Mouse (Mus musculus): ENCODE measurements around the gene Fbln7. TPM values are rescaled to one million over a fixed set of nuclear protein-coding genes. Genes with fewer than 3 reads are reported as not detected.

Fbln7 gene
- polyA plus RNA-seq, 1 experiment: 0.69 TPM

DNA sequence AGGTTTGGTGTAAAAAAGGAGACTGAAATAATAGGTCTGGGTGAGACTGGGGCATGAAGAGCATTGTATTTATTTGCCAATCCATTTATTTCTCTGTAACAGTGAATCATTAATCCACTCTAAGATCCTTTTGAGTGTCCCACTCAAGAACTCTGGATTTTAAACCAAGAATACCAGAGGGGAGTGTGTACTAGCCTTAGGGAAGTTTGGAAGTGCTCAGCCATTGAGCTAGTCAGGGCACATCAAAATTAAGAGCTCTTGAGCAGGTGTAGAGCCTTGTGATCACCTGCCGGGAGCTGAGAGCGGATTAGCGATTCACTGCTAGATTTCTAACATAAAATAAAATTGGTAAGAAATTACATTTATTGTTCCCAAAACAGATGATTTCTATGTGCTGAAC lies 24.2 kb upstream of the Fbln7 start:
- Histone ChIP-seq H3K4me3 (ENCODE audit: control insufficient read depth, insufficient read depth, low read length) (no peak overlapping the region), H3K4me1 (replicated peaks; ENCODE audit: control insufficient read depth, insufficient read depth, low read length) (no peaks in the 10 kb centered on the region), H3K27me3 (ENCODE audit: control insufficient read depth, insufficient read depth, low read length) (no peaks in the 10 kb centered on the region), H3K27ac (ENCODE audit: control insufficient read depth, insufficient read depth, low read length) (no peak overlapping the region), H3K36me3 (ENCODE audit: control insufficient read depth, insufficient read depth, low read length) (peaks cover 52% of the 10 kb centered on the region)
- WGBS: 97% methylated on average over 3 of the region's 3 CpGs
- no peak for DNase-seq
- TF ChIP-seq POLR2A (IDR thresholded peaks at IDR 0.05; ENCODE audit: control insufficient read depth, extremely low read depth, insufficient read depth, low read length, poor library complexity) (no peak), CTCF (IDR thresholded peaks at IDR 0.05; ENCODE audit: borderline replicate concordance, control insufficient read depth, extremely low read depth, insufficient read depth, low read length, poor library complexity) (no peak)

DNA sequence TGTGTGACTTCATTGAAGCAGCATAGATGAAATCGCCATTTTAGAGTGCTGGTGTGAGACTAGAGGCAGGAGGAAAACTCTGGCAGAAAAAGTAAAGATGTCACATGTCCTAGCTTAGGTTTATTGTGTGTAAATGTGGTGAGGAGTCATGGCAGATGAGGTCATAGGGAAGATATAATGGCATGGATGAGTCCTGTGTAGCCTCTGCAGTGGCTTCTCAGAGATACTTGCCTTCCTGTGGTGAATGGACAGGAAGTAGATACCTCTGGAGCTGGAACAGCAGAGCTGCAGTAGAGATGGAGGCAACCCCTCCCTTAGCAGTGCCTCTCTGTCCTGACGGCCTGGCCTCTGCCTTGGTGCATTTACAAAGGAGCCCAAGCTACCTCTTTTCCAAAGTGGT lies 23.3 kb upstream of the Fbln7 start:
- Histone ChIP-seq H3K4me1 (replicated peaks; ENCODE audit: control insufficient read depth, insufficient read depth, low read length) (no peaks in the 10 kb centered on the region), H3K36me3 (ENCODE audit: control insufficient read depth, insufficient read depth, low read length) (peaks cover 51% of the 10 kb centered on the region), H3K4me3 (ENCODE audit: control insufficient read depth, insufficient read depth, low read length) (no peak overlapping the region), H3K27me3 (ENCODE audit: control insufficient read depth, insufficient read depth, low read length) (no peaks in the 10 kb centered on the region), H3K27ac (ENCODE audit: control insufficient read depth, insufficient read depth, low read length) (no peak overlapping the region)
- 94% methylated on average over 2 of the region's 2 CpGs for WGBS
- no peak for DNase-seq
- TF ChIP-seq CTCF (IDR thresholded peaks at IDR 0.05; ENCODE audit: borderline replicate concordance, control insufficient read depth, extremely low read depth, insufficient read depth, low read length, poor library complexity): no peak
- TF ChIP-seq POLR2A (IDR thresholded peaks at IDR 0.05; ENCODE audit: control insufficient read depth, extremely low read depth, insufficient read depth, low read length, poor library complexity): no peak

DNA sequence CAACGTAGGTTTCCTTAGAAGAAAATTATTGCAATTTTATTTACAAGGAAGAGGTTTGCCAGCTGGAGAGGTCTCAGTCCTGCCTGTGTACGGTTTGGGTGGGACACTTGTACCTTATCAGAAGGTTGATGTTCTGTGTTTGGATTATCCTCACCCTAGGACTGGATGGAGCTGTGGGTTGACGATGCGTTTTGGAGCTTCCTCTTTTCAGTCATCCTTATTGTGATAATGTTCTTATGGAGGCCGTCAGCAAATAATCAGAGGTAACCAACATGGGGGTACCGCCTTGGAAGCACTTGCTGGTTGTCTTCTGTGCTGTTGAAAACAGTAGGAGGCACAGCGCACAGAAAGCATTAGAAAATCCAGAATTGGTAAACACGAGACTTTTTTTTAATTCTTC lies 20.3 kb upstream of the Fbln7 start:
- no peak for DNase-seq
- WGBS: 92% methylated on average over 8 of the region's 8 CpGs
- H3K27me3 ChIP-seq (ENCODE audit: control insufficient read depth, insufficient read depth, low read length): no peaks in the 10 kb centered on the region
- H3K36me3 ChIP-seq (ENCODE audit: control insufficient read depth, insufficient read depth, low read length): peaks cover 62% of the 10 kb centered on the region
- no peak for TF ChIP-seq CTCF (IDR thresholded peaks at IDR 0.05; ENCODE audit: borderline replicate concordance, control insufficient read depth, extremely low read depth, insufficient read depth, low read length, poor library complexity)
- TF ChIP-seq POLR2A (IDR thresholded peaks at IDR 0.05; ENCODE audit: control insufficient read depth, extremely low read depth, insufficient read depth, low read length, poor library complexity): no peak
- H3K4me1 ChIP-seq (replicated peaks; ENCODE audit: control insufficient read depth, insufficient read depth, low read length): no peaks in the 10 kb centered on the region
- H3K27ac ChIP-seq (ENCODE audit: control insufficient read depth, insufficient read depth, low read length): no peak overlapping the region
- no peak overlapping the region for H3K4me3 ChIP-seq (ENCODE audit: control insufficient read depth, insufficient read depth, low read length)

DNA sequence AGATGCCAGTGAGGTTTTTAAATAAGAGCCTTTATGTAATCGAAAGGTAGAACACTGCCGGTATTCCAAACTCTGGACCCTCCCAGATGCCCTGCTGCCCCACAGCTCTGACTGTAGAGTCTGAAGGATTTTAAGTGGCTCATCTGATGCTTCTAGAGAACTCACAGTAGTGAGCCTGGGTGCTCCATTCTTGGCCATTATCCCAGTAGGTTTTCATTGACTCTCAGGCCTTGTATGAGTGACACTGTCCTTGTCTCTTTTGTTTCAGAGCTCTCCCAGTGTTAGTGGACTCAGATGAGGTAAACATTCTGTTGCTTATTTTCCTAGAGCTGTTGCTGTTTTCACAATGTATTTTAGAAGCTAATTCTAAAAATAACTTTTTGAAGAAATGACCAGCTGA lies 12.7 kb upstream of the Fbln7 start:
- over 99% methylated on average over 2 of the region's 2 CpGs for WGBS
- TF ChIP-seq POLR2A (IDR thresholded peaks at IDR 0.05; ENCODE audit: control insufficient read depth, extremely low read depth, insufficient read depth, low read length, poor library complexity): no peak
- no peak for TF ChIP-seq CTCF (IDR thresholded peaks at IDR 0.05; ENCODE audit: borderline replicate concordance, control insufficient read depth, extremely low read depth, insufficient read depth, low read length, poor library complexity)
- no peak overlapping the region for H3K27ac ChIP-seq (ENCODE audit: control insufficient read depth, insufficient read depth, low read length)
- DNase-seq: no peak
- H3K4me3 ChIP-seq (ENCODE audit: control insufficient read depth, insufficient read depth, low read length): no peak overlapping the region
- no peaks in the 10 kb centered on the region for H3K4me1 ChIP-seq (replicated peaks; ENCODE audit: control insufficient read depth, insufficient read depth, low read length)
- H3K36me3 ChIP-seq (ENCODE audit: control insufficient read depth, insufficient read depth, low read length): peaks cover 56% of the 10 kb centered on the region
- no peaks in the 10 kb centered on the region for H3K27me3 ChIP-seq (ENCODE audit: control insufficient read depth, insufficient read depth, low read length)

DNA sequence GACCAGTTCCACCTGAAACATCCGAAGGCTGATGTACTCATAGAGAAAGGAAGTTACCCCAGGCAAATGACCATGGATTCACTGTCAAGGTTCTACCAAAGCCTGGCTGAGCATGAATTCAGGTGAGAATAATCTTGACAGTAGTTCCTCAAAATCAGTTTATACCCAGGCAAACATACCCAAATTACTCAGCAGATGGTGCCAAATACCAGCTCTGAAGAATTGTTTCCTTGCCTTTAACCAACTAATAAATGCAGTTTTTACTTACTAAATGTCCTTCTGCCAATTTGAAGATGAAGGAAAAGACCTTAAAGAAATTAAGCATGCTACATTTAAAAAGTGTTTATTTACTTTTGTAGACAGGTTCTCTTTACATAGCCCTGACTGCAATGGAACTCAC lies 6.1 kb upstream of the Fbln7 start:
- Histone ChIP-seq H3K27ac (ENCODE audit: control insufficient read depth, insufficient read depth, low read length) (no peak overlapping the region), H3K4me1 (replicated peaks; ENCODE audit: control insufficient read depth, insufficient read depth, low read length) (no peaks in the 10 kb centered on the region), H3K4me3 (ENCODE audit: control insufficient read depth, insufficient read depth, low read length) (no peak overlapping the region), H3K27me3 (ENCODE audit: control insufficient read depth, insufficient read depth, low read length) (no peaks in the 10 kb centered on the region), H3K36me3 (ENCODE audit: control insufficient read depth, insufficient read depth, low read length) (peaks cover 3% of the 10 kb centered on the region)
- no peak for DNase-seq
- WGBS: 85% methylated on average over 1 of the region's 1 CpGs
- TF ChIP-seq POLR2A (IDR thresholded peaks at IDR 0.05; ENCODE audit: control insufficient read depth, extremely low read depth, insufficient read depth, low read length, poor library complexity) (no peak), CTCF (IDR thresholded peaks at IDR 0.05; ENCODE audit: borderline replicate concordance, control insufficient read depth, extremely low read depth, insufficient read depth, low read length, poor library complexity) (no peak)

DNA sequence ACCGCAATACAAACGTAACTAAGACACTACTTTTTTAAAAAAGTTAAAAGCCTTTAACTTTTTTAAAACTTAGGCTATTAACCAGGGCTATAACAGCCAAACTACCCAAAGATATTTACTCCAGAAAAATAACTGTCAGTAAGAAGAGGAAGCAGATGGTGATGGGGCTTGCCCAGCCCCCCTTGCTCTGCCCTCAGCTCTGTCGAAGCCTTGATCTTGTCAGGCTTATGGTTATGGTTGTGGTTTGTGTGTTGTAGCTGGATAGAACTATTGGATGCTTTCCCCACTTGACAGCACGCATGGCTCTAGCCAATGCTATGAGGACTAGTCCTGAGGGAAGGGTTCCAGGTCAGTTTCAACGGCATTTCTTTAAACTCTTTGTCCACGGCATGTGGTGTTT lies 3.8 kb upstream of the Fbln7 start:
- 59% methylated on average over 6 of the region's 6 CpGs for WGBS
- no peaks in the 10 kb centered on the region for H3K36me3 ChIP-seq (ENCODE audit: control insufficient read depth, insufficient read depth, low read length)
- no peaks in the 10 kb centered on the region for H3K4me1 ChIP-seq (replicated peaks; ENCODE audit: control insufficient read depth, insufficient read depth, low read length)
- H3K27ac ChIP-seq (ENCODE audit: control insufficient read depth, insufficient read depth, low read length): no peak overlapping the region
- no peaks in the 10 kb centered on the region; the same call in 1 of the 2 replicates for H3K27me3 ChIP-seq (ENCODE audit: control insufficient read depth, insufficient read depth, low read length)
- DNase-seq: no peak
- TF ChIP-seq CTCF (IDR thresholded peaks at IDR 0.05; ENCODE audit: borderline replicate concordance, control insufficient read depth, extremely low read depth, insufficient read depth, low read length, poor library complexity): no peak
- no peak for TF ChIP-seq POLR2A (IDR thresholded peaks at IDR 0.05; ENCODE audit: control insufficient read depth, extremely low read depth, insufficient read depth, low read length, poor library complexity)
- H3K4me3 ChIP-seq (ENCODE audit: control insufficient read depth, insufficient read depth, low read length): no peak overlapping the region

DNA sequence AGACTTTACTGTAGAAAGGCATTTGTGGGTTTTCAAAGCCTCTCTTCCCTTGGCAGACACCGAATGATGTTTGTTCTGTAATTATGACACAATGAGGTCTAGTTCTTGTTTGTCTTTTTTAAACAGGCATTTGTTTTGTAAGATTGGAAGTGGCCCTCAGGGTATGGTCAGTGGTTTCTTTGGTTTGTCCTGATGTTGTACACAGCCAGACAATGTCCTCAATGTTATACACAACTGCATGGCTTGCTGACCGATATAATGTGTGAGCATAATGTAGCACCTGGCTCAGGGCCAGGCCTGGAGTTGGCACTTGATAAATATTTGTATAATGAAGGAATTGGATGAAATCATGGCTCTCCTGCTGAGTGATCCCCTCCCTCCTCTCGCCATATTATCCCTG lies 2.9 kb upstream of the Fbln7 start:
- WGBS: 98% methylated on average over 3 of the region's 3 CpGs
- H3K36me3 ChIP-seq (ENCODE audit: control insufficient read depth, insufficient read depth, low read length): no peaks in the 10 kb centered on the region
- TF ChIP-seq CTCF (IDR thresholded peaks at IDR 0.05; ENCODE audit: borderline replicate concordance, control insufficient read depth, extremely low read depth, insufficient read depth, low read length, poor library complexity) (no peak), POLR2A (IDR thresholded peaks at IDR 0.05; ENCODE audit: control insufficient read depth, extremely low read depth, insufficient read depth, low read length, poor library complexity) (no peak)
- H3K4me1 ChIP-seq (replicated peaks; ENCODE audit: control insufficient read depth, insufficient read depth, low read length): no peaks in the 10 kb centered on the region
- H3K27ac ChIP-seq (ENCODE audit: control insufficient read depth, insufficient read depth, low read length): no peak overlapping the region
- DNase-seq: no peak
- no peaks in the 10 kb centered on the region; the same call in 1 of the 2 replicates for H3K27me3 ChIP-seq (ENCODE audit: control insufficient read depth, insufficient read depth, low read length)
- H3K4me3 ChIP-seq (ENCODE audit: control insufficient read depth, insufficient read depth, low read length): no peak overlapping the region

All from thymus, adult 2 months (tissue).